Mouse (Mus musculus) heart, adult 11 months (tissue): ENCODE measurements around the gene Gkn2.
A peak's percentile ranks its signal among the peaks of the same experiment; 100 is the strongest.

Experiments
- DNase-seq: peaks from one replicate; pipeline ENCODE4 v3.0.0; 2022

Gene Gkn2

DNA sequence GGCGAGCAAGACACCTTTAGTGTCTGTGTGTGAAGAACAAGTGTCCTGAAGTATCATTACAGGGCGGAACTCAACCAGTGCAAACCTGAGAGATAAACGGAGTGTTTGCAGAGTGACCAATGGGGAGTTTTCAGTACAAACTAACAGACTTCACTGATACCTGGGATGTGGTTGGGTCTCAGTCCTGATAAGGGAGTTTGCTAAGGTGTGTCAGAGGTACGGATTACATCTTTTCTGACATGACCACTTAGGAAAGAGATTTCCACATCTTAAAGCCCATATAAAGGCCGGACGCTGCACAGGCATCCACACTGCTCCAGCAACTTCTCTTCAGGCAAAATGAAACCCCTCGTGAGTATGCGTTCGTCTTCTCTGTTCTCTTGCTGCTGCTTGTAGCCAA, at the start of gene Gkn2:
Gene Gkn2 (plus strand): TSS at position 301 of the 400 bp plus-strand sequence.
- DNase-seq = no peak

DNA sequence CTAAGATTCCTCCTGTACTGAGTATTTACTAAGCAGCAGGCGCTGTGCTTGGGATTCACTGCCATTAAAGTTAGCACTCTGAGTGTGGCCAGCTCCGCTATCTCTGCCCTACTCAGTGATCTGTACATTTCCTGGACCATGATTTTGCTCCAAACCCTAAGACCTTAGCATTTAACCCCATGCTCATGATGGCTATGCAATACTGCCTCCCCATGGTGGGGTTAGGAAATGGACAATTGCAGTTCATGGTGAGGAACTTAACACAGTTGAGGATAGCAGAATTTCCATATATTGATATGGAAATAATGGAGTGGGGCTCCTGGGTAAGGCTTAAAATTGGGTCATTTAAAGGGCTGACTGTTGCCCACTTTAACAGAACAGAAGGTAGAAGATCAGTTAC, 49.8 kb upstream of the Gkn2 start:
- DNase-seq = no peak

DNA sequence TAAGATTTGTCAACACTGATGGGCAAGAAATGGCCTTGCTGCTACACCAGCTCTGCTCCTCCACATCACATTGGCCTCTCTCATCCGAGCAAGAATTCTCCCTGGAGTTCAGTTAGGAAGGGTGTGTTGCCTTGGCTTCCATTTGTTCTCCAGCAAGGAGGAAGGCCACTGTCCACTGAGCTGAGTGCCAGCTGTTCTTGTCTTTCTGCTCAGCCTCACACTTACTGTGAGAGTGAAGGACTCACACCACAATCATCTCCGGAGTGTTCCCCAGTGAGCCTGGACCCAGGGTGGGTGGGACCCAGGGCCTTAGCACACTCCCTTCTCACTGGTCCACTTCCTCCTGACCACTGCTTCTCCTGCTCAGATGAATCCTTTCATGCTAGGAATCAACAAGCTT, 46.2 kb upstream of the Gkn2 start:
- DNase-seq = peak; percentile 91

DNA sequence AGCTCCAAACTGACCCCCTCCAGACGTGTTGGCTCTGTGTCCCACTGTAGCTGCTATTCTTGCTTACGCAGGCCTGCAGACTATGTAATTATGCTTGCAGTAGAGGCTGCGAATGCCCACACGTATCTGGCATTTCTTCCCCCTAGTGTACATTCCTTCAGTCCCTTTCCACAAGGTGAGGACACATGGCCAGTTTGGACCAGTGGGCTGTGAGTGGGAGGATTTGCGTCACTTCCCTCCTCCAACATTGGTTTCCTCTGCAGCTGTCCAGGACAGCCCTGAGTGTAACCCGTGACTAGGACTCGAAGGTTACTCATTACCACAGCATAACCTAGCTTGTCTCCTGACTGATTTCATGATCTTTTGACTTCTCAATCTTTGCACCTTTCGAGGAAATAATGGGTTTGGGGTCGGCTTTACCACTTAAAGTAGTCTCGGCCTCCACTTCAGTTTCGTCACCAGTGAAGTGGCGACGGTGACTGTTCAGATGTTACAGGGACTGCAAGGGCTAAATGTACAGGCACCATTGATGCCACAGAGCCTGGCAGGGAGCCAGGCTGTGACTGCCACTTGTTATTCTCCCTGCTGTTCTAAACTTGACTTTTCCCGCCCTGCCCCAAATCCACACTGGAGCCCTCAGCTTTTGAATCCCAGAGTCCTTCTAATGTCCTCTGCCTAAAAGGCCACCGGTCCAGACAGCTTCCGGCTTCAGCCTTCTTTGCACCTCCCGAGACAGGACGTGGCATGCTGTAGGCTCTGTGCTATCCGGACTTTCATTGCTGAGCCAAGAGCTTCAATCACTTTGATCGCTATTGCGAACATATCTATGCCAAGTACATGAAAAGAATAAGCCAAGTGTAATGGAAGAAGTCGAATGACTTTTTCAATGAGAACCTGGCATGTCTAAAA, 44.6 kb upstream of the Gkn2 start:
- DNase-seq = peak; percentile 80

DNA sequence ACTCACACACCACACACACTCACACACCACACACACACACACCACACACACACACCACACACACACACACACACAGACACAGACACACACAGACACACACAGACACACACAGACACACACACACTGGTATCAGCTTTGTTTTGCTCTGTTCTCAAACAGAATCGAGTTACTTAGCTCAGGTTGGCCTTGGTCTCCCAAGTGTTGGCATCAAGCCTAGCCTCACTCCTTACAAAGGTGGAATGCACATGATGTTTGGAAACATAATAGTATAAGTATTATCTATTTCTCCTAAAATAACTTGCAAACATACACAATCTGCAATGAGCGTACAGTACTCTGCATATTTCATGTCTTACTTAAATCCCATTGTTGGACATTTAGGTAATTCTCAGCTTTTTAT, 40.8 kb upstream of the Gkn2 start:
- no peak for DNase-seq

DNA sequence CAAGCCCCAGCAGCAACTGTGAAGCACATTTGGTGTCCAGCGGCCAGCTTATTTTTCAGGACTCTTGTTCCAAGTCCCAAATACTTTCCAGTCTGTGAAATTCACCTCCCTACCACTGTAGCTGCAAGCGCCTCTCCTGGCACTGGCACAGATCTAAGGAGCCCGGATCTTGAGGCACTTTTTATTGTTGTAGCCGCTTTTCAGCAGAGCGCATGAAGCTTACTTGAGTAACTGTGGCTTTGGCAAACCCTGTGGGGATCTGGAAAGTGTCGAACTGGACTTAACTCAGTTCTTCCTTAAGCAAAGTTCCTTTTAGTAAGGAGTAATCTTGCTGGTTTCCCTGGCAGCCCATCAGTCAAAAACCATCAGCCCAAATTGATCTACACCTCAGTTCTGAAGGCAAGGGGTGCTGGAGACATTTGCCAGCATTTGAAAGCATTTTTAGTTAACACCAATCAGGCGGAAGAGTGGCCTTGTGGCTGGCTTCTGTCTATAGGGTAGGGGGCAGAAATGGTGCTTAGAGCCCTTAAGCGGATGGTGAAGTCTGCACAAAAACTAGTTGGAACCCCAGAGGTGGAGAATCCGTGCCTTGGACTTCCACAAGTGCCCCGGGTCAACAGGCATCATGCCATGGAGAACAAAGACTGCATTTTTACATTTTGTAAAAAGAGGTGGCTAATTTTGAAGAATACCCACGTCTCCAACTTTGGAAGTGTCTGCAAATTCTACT, 38.6 kb upstream of the Gkn2 start:
- peak; percentile 92 for DNase-seq

DNA sequence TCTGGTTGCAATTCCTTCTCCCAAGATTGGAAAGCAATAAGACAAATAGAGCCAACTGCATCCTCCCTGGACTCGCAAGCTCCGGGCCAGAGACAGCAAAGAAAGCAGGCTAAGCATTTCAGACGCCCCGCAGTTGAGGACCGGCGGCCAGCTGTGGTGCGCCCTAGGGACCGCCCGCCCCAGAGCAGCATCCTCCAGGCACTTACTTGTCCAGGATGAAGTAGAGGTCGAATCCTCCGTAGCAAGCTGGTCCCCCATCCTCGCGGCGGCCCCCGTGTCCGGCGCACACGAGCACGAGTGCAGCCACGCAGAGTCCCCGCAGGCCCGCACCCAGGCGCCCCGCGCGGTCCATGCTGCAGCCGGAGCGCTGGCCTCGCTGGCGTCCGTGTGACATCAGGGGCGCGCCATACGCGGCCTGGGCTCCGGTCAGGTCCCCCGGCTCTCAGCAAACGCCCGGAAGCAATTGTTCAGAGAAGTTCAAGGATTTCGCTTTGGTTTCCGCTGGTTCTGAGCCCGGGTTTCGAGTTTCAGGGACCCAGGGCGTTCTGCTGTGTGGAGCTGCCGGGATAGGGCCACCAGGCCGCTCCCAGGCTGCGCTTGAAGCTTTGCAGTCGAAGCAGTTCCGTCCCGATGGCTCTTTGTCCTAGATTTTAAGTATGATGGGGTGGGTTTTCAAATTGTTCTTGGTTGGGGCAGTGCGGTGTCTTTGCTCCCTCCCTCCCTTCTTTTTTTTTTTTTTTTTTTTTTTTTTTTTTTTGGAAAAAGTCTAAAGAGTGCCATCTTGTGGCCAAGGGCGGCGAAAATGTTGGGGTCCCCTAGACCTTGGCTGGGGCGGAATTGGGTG, 37.8 kb upstream of the Gkn2 start, which contains the start of gene Antxr1:
Gene Antxr1 (minus strand): TSS at position 731 of the 844 bp plus-strand sequence.
- DNase-seq = peak; percentile 96

DNA sequence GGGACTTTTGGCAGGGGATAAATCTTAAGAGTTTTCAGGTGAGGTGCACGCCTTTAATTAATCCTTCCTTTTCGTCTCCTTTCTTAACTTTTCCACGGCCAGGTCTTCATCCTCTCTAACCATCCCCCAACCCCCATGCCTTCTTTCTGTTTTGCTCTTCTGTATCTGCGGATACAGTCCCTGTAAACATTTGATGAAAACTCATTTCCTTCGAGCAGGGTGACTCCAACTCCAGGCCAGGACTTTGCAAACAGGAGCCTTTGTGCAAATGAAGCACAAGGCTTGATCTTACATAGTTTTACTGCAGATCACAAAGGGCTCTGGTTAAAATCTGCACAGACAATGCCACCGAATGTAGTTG, 37.2 kb upstream of the Gkn2 start:
- DNase-seq = no peak

DNA sequence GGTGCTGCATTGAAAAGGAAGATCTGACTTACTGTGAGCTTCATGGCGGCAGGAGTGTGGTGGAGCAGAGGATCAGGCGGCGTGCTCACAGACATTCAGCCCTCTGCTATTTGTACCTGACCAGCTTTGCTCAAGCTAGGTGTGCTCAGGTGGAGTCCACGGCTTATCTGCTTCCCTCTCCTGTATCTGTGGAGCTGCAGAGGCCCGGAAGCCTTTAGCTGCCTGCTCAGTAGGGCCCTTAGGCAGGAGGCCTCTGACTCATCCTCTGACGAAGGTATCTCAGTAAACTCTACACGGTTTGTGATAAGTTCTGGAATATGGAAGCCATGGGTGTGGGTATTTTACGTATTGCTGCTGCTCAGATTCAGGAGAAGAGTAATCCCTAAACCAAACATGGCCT, 22.3 kb upstream of the Gkn2 start, which contains the start of gene Gkn1:
Gene Gkn1 (minus strand): TSS at position 114 of the 400 bp plus-strand sequence.
- no peak for DNase-seq

DNA sequence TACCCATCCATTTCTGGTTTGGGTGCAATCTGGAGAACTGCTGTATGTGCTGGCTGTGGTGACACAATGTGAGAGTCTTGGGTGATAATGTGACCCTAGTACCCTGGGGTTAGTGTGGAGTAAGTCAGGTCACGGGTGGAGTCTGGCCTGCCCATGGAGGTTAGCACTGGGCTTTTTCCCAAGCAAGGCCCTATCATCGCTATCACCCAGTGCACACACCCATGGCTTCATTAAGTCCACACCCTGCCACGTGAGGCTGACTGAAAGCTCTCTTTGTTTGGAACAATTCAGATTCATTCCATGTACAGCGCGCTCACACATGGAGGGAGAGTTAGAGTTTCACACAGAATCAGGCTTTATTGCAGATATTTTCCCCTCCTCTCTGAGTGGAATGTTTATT, 18.7 kb upstream of the Gkn2 start:
- peak; percentile 93 for DNase-seq

DNA sequence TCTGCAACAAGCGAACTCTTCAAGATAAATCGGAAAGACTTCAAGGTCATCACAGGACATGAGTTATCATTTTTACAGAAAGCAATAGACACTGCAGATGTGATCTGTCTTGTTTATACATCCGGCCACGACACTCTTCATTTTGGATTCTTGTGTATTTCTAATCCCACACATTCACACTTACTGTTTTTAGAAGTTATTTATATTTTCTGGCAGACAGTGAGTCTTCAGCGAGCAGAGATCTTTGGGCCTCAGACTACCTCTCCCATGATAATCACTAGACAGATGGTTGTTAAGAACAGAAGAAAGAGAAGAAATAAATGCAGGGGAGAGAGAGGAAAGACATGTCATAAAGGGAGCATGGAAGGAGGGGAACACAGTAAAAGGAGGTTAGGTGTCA, 3.9 kb upstream of the Gkn2 start:
- no peak for DNase-seq

DNA sequence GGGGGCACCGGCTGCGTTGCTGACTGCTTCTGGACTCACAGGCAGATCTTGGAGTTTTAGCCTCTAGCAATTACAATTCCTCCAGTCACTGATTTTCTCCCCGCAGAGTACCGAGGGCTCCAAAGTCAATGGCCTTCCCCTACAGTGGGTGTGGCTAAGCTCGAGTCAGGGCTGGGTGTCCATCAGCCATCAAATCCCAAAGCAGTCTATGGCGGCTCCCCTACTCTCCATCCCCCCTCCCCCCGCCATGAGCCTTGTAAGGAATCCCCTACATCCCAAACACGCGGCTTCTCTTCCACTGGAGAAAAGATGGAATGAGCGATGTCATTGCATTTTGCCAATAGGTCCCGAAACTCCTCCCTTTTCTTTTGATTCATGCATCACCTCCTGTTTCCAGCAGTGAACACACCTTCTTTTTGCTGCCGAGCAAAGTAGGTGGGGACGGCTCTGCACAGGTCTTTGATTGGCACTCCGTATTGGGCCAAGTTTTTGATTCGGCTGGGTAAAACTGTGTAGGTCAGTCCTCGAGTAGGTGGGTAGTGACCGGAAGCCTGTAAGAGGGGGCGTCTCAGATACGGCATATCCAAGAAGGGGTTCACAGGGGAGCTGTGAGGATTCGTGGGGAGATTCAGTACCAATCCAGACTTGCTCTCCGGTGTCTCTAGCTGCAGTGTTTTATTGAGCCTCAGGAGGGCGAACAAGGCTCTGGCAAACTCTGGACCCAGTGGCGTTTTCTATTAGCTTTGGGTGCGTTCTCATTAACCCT, 11.0 kb downstream of the Gkn2 start:
- no peak for DNase-seq

DNA sequence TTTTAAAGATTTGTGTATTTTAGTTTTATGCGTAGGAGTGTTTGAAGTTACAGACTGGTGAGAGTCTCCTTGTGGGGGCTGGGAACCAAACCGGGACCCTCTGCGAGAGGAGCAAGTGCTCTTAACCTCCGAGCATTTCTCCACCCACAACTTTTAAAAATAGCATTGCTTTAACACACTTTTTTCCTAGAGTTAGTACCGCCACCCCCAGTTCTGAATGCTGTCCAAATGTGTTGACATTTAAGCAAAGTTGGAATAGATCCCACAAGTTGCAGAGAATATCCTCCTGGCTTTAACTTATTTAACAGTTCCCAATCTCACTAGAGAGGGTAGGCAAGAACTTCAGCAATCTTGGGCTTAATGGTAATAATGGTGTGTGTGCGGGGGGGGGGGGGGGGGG, 11.6 kb downstream of the Gkn2 start:
- no peak for DNase-seq

DNA sequence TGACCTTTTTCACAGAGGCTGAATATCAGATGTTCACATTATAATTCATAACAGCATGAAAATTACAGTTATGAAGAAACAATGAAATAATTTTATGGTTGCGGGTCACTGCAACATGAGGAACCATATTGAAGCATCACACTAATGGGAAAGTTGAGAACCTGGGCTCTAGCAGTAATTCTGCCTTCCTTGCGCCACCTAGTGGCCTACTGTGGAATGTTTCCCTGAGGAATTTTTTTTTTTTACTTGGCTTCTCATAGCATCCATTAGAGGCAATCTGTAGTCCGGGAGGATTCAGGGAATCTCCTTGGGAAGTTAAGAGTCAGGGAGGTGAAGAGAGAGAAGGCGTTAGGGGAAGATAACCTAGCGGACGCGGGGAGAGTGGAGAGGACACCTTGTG, 13.0 kb downstream of the Gkn2 start:
- no peak for DNase-seq

DNA sequence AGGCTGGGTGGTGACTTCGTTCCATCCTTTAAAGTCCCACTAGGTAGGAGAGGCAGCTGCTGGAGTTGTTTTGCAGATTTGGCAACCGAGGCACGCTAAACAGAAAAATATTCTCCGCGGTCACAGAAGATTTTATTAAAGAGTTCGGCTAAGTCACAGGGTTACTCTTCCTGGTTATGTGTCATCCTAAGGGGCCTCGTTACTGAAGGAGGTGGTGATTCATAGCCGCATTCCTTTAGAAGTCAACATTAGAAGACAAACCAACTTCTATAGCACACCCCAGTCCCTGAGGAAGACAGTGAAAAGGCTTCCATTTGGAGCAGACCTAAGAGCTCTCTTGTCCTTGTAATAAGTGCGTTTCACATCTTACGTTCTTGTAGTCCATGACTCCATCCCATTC, 13.5 kb downstream of the Gkn2 start:
- no peak for DNase-seq

DNA sequence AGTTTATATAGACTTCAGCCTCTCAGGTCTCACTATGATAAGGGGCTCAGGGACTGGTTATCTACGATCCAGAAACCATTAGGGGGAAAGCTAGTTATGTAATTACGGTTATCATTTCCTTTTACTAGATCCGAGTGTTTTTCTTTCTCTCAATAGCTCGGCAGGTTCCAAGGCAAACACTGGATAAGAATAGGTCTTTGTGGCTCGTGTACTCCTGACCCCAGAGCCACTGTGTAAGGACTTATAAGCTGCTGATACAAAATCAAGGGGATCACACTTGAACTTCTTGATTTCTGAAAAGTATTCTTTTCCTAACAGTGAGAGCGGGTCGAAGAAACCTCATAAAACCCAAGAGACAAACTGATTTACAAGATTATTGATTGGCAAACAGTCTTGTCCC, 15.7 kb downstream of the Gkn2 start, which contains the start of gene Gkn3:
Gene Gkn3 (minus strand): TSS at position 59 of the 400 bp plus-strand sequence.
- no peak for DNase-seq

DNA sequence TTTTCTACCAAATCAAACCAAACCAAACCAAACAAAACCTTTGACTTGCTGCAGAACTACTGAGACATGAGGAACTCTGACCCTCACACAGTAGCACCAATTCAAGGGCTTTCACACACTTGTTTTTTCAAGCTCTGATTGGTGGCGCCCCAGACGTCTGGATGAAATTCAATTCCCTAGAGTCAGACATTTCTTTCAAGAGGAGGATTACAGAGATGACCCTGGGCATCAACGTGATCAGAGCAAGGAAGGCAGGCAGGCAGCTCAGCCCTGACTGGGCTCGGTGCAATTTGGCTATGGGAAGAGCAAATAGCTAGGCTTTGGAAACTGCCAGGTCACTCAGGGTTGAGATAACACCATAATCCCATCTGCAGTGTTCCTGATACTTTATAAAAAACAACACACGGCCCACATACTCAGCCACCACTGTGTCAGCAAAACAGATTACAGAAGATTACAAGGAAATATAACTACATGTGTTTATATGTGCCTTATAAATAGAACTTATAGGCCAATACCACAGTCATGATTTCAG, 16.4 kb downstream of the Gkn2 start:
- no peak for DNase-seq

DNA sequence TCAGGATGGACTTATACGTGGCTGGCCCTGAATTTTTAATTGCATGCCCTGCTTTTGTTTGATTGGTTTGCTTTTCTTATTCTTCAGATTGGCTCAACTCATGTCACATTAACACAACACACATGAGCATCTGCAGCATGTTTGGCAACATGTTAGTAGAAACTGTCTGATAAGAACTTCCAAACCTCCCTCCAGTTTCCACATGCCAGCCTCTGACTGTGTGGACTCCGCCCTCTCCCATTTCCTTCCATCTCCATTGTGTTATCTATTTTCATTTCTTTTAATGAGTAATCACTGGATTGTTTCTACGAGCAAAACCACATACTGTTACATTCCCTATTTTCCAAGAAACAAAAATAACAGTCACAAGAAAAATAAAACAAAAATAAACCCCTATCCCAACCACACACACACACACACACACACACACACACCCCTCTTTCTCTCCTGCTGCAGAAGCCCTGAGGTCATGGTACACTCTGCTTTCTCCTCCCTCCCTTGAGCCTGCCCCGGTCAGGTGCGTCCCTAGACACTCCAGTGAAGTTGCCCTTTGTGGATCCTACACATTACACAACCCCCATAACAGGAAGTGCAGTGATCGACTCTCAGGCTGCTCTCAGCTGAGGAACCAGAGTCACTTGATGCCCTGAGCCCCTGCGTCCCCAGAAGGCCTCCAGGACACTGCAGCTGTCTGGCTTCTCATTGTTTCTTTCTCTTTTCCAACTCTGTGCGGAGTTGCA, 20.5 kb downstream of the Gkn2 start:
- no peak for DNase-seq

DNA sequence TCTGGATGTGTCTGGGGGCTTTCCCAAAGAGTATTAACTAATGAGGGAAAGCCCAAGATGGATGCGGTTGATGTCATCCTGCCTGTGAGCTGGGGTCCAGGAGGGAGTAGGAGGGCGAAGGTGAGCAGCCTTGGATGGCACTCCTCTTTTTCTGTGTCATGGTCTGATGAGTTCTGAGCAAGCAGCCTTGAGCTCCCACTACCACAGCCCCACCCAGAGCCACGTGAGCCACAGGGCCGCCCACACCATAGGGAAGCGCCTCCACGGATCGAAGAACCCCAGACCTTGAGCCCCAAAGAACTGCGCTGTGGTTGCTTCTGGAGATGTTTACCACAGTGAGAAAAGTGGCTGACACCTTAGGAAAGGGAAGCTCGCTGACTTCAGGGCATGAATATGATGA, 21.6 kb downstream of the Gkn2 start:
- DNase-seq = no peak

DNA sequence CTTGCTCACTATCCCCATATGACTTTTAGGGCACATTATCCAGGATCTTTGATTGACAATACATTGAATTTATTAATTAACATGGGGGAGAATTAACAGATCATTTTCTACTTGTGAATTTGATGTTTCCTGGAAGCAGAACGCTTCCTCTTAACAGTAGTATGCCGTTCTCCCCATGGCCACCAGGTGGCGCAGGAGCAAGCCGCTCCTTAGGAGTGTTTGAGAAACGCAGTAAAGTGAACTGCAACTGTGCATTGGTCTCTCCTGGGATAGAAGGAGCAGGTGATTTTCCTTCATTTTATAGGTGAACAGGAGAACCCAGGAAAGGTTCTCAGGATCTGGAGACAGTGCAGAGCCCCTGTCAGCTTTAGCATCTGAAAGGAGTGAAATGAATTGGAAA, 26.0 kb downstream of the Gkn2 start:
- DNase-seq = no peak

DNA sequence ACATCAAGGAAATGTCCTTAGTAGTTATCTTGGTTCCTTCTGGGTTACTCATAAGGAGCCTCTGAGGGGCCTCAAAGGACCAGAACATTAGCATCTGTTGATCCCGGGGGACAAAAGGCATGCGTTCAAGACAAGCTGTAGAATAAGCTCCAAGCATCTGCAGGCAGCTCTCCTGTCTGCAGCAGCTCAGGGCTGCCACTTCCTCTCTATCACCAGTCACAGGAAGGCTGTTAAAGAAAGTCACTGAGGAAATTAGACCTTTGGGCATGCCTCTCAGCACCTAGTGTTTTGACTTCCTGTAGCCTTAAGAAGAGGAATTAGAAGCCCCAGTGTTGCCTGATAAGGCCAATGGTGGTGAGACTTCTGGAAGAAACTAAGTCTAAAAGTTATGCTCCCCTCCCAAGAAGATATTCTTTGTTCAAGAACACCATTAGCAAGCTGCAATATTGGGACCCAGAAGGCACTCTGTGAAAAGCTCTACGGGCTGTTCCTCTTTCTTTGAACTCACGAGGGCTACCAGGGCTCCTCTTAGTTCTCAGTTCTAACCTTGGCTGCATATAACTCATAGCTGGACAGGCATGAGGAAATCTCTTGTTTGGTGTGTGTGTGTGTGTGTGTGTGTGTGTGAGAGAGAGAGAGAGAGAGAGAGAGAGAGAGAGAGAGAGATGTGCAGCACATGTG, 26.9 kb downstream of the Gkn2 start:
- DNase-seq = no peak
